Mouse (Mus musculus) thymus, postnatal 25 days (tissue): ENCODE data around the gene Slc9a5.
A peak's percentile ranks its signal among the peaks of the same experiment; 100 is the strongest.

ENCODE experiments used
- DNase-seq: peaks from one replicate; pipeline ENCODE4 v3.0.0; 2022

Gene Slc9a5

DNA sequence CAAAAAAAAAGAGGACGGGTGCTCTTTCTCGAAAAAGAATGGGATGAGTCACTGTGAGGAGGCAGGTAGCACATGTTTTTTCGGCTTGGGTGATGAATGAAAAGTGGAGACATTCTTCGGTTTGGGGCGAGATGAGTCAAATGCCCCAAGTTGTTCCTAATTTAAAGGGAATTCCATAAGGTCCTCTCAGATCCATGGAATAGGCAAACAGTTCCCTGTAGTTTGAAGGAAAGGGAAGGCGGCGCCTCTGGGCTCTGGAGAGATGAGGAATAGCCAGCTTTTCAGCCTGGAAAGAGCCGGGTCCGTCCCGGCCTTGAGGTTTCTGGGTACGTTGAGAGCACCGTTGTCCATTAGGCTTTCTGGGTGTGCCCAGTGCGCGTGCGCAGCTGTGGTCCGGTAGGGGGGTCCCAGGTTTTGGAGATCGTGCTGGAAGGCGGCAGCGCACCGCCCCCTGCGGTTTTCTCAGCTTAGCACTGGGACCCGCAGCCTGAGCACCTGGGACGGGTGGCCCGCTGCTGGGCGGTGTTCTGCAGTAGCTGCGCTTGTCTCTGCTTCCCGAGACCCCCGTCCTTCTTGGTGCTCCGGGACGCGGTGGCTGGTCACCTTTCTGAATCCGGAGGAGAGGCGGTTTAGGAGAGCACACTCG is at the start of gene Slc9a5:
Slc9a5 (plus strand) TSS at position 394 of the 646 bp plus-strand sequence.
- DNase-seq = peak; percentile 68

DNA sequence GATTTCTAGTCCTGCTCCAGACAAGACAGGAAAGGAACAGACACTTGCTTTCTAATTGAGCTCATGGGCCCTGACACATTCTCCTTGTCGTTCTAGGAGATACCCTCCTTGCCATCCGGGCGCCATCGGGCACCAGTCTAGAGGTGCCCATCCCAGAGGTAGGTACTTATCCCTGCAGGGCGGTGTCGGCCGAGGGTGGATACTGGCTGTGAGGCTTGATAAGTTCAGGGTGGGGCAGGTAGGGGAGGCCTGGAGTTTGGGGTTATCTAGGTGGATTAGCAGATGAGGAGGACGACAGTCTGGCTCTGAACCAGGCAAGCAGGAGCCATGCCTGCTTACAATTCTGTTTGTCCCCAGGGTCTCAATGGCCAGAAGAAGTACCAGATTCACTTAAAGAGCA is 48.7 kb upstream of the Slc9a5 start:
- DNase-seq = no peak

DNA sequence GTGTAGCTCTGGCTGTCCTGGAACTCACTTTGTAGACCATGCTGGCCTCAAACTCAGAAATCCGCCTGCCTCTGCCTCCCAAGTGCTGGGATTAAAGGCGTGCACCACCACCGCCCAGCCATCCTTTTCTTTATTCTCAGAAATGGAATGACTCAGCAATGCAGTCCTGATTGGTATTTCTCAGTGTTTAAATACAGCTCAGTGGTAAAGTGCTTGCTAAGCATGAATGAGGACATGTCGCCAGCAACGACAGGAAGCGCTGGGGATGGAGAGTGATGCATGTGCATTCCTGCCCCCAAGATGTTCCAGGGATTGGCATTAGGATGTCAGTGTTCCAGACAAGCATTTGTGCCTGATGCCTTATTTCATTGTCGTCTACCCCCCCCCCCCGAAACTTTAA is 45.2 kb upstream of the Slc9a5 start:
- no peak for DNase-seq

GRCm38 (mm10) chr8:105303874-105304273 is 44.8 kb upstream of the Slc9a5 start:
- DNase-seq = no peak

GRCm38 (mm10) chr8:105304325-105305210 is 44.1 kb upstream of the Slc9a5 start:
- no peak for DNase-seq

- DNase-seq = peak; percentile 62
Measured at GRCm38 (mm10) chr8:105305211-105306145, 43.2 kb upstream of the Slc9a5 start, which contains the start of gene Elmo3. Gene Elmo3, plus strand, starts transcription at chr8:105305601.

DNA sequence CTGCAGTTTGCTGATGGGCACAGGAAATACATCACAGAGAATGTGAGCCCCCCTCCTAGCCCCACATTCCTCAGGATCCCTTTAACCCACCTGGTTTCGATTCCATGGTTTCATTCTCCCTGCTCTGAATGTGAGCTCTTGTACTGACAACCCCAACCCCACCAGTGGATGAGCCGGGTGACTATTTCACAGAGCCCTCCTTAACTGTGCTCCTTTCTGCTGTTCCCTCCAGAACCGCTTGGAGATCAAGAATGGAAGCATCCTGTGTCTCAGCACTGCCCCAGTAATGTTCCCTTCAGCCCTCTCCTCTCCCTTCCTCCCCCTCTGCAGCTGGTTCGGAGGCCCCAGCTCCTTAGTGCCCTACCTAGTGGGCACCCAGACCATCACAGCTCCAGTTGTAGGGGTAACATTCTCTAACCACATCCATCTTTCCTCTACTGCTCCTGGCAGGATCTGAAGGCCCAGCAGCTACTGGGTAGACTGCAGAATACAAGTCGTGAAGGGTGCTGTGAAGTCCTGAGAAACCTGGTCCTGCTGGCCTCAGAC is 42.4 kb upstream of the Slc9a5 start:
- no peak for DNase-seq

DNA sequence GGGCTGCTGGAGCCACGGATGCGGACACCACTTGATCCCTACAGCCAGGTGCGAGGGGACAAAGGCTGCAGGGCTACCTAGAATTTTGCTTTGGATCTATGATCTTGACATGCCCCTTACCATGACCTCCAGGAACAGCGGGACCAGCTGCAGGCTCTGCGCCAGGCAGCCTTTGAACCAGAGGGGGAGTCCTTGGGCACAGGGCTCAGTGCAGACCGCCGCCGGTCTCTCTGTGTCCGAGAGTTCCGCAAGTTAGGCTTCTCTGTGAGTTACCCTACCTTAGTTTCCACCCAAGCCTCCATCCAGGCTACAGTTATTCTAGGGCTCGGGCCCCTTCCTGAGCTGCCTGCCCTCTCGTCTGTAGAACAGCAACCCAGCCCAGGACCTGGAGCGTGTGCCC is 41.0 kb upstream of the Slc9a5 start:
- no peak for DNase-seq

GRCm38 (mm10) chr8:105308428-105308827 is 40.2 kb upstream of the Slc9a5 start:
- no peak for DNase-seq

DNA sequence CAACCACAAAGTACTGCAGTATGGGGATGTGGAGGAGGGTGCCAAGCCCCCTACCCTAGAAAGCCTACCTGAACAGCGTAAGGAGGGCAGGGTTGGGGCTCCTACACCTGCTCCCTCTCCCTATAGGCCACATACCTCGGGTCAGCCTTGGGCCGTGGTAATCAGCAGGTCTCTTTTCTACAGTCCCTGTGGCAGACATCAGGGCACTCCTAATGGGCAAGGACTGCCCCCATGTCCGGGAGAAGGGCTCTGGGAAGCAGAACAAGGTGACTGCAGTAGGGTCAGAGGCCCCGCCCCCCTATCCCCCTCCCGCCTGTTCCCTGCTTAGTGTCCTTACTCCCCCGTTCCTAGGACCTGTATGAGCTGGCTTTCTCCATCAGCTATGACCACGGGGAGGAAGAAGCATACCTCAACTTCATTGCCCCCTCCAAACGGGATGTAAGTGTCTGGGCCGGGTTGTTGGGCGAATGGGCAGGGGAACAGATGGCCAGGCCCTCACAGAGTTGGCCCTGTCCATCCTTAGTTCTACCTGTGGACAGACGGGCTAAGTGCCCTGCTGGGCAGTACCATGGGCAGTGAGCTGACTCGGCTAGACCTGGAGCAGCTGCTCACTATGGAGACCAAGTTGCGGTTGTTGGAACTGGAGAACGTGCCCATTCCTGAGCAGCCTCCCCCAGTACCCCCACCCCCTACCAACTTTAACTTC is 39.3 kb upstream of the Slc9a5 start:
- no peak for DNase-seq

DNA sequence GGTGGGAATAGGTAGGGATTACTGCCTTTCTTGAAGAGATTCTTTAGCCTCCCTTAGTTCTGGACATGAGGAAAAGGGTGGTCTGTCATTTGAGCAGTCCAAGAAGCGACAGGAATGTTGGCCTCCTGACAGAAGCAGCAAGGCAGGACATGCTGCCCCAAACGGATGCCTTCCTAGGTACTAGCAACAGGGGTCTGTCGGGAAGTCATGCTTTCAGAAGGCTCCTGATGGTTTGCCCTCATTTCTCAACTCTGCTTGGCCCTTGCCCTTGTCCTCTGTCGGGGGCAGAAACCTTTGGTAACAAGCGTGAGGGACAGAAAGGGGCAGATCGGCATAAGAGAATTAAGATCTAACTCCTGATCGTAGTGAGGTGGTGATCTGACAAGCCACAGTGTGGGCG is 38.5 kb upstream of the Slc9a5 start:
- DNase-seq = no peak

- DNase-seq = no peak
Measured at GRCm38 (mm10) chr8:105311718-105312117, 36.9 kb upstream of the Slc9a5 start.

- no peak for DNase-seq
Measured at GRCm38 (mm10) chr8:105312891-105313481, 35.7 kb upstream of the Slc9a5 start.

DNA sequence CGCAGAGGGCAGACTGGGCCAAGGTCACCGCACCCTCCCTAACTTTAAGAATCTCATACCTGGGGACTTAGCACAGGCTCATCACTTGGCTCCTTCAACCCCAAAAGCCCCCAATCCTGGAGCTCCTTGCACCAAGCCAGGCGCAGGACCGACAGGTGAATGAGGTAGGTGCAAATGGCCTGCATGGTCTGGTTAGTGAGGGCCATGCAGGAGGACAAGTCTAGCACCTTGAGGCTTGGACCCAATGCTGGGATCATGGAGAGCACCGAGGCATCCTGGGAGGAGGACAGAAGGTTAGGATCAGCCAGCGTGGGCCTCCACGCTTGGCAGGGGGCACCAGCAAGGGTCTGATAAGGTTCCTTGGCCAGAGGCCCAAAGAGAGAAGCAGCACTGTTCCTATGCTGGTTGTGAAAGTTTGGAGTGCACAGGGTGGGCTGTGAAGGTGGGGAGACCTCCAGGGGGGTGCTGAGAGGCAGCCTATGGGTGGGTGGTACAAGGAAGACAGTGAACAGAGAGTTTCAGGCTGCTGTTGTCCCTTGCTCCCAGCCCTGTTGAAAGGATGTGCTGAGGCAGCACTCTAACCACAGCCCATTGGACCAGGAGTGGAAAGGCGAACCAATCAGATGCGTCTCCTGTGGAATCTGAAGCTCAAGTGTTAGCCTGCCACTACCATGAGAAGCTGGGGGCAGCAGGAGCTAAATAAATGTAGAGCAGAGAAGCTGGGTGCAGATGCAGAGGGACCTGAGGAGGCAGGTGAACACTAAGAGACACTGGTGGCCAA is 34.8 kb upstream of the Slc9a5 start:
- no peak for DNase-seq

- DNase-seq = no peak
Measured at GRCm38 (mm10) chr8:105315073-105315769, 33.4 kb upstream of the Slc9a5 start.

DNA sequence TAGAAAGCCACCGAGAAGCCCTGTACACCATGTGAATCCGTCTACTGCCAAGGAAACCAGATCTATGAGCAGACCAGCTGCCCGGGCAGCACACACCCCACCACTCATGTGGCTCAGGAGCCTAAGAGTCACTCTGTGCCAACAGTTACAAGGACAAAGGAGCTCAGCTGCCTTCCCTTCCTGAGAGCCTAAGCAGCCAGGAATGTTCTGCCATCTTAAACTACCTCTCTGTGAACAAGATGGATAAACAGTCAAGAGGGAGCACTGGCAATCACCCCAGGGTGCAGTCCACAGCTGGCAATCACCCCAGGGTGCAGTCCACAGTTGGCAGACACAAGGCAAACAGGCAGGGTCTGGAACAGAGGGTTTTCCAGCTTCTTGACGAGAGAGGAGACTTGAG is 30.7 kb upstream of the Slc9a5 start:
- DNase-seq = no peak

GRCm38 (mm10) chr8:105318662-105319190 is 29.9 kb upstream of the Slc9a5 start:
- DNase-seq = no peak

- DNase-seq = no peak
Measured at GRCm38 (mm10) chr8:105323183-105323582, 25.5 kb upstream of the Slc9a5 start.

- DNase-seq = peak; percentile 14
Measured at GRCm38 (mm10) chr8:105325641-105326093, 23.0 kb upstream of the Slc9a5 start.

GRCm38 (mm10) chr8:105326141-105326672 is 22.4 kb upstream of the Slc9a5 start, which contains the start of the genes Lrrc29 and Tmem208:
Gene Lrrc29, minus strand, starts transcription at chr8:105326278.
Gene Tmem208, plus strand, starts transcription at chr8:105326354.
- DNase-seq = peak; percentile 98
